Mouse (Mus musculus): ENCODE results near the gene Lmtk2. TPM values are rescaled to one million over a fixed set of nuclear protein-coding genes. Genes with fewer than 3 reads are reported as not detected.

Lmtk2 gene
- total RNA-seq, 2 experiments from 2014 or later = 6.5 to 7.3 TPM

Other genes starting within 250 kb of the Lmtk2 start
- gene Ankrd61, start 202.8 kb upstream of the Lmtk2 start, total RNA-seq (2014; fragmentation: Nextera tagmentation) = not detected in 2 replicates
- gene Ankrd61, start 202.8 kb upstream of the Lmtk2 start, total RNA-seq (2017) = not detected in 2 replicates
- gene Aimp2, start 190.6 kb upstream of the Lmtk2 start, total RNA-seq (2014; fragmentation: Nextera tagmentation) = 30.0 and 72.5 TPM in 2 replicates
- gene Aimp2, start 190.6 kb upstream of the Lmtk2 start, total RNA-seq (2017) = 101 and 115 TPM in 2 replicates
- 21.7 and 33.0 TPM in 2 replicates for gene Pms2, start 190.5 kb upstream of the Lmtk2 start, total RNA-seq (2014; fragmentation: Nextera tagmentation)
- 35.4 and 42.6 TPM in 2 replicates for gene Pms2, start 190.5 kb upstream of the Lmtk2 start, total RNA-seq (2017)
- gene Gm42421, start 172.3 kb upstream of the Lmtk2 start, total RNA-seq (2014; fragmentation: Nextera tagmentation) = not detected in 2 replicates
- 1.0 TPM in 1 of 2 replicates, not detected in the other for gene Gm42421, start 172.3 kb upstream of the Lmtk2 start, total RNA-seq (2017)
- gene Rsph10b, start 167.4 kb upstream of the Lmtk2 start, total RNA-seq (2014; fragmentation: Nextera tagmentation) = 0.92 TPM in 1 of 2 replicates, not detected in the other
- not detected in 2 replicates for gene Rsph10b, start 167.4 kb upstream of the Lmtk2 start, total RNA-seq (2017)
- gene Ccz1, start 85.6 kb upstream of the Lmtk2 start, total RNA-seq (2014; fragmentation: Nextera tagmentation) = 99.9 and 103 TPM in 2 replicates
- 121 and 139 TPM in 2 replicates for gene Ccz1, start 85.6 kb upstream of the Lmtk2 start, total RNA-seq (2017)
- not detected in 2 replicates for gene Ocm, start 73.8 kb upstream of the Lmtk2 start, total RNA-seq (2014; fragmentation: Nextera tagmentation)
- not detected in 2 replicates for gene Ocm, start 73.8 kb upstream of the Lmtk2 start, total RNA-seq (2017)
- gene Bhlha15, start 89.8 kb downstream of the Lmtk2 start, total RNA-seq (2014; fragmentation: Nextera tagmentation) = 3.5 and 4.4 TPM in 2 replicates
- 1.3 and 1.9 TPM in 2 replicates for gene Bhlha15, start 89.8 kb downstream of the Lmtk2 start, total RNA-seq (2017)
- gene Tecpr1, start 123.2 kb downstream of the Lmtk2 start, total RNA-seq (2014; fragmentation: Nextera tagmentation) = 1.4 and 6.1 TPM in 2 replicates
- 1.1 and 3.3 TPM in 2 replicates for gene Tecpr1, start 123.2 kb downstream of the Lmtk2 start, total RNA-seq (2017)
- gene Bri3, start 144.0 kb downstream of the Lmtk2 start, total RNA-seq (2014; fragmentation: Nextera tagmentation) = 29.1 and 56.1 TPM in 2 replicates
- gene Bri3, start 144.0 kb downstream of the Lmtk2 start, total RNA-seq (2017) = 12.2 and 20.2 TPM in 2 replicates